ENCODE assay signal across 8 mouse cellular contexts in the genomic region with DNA sequence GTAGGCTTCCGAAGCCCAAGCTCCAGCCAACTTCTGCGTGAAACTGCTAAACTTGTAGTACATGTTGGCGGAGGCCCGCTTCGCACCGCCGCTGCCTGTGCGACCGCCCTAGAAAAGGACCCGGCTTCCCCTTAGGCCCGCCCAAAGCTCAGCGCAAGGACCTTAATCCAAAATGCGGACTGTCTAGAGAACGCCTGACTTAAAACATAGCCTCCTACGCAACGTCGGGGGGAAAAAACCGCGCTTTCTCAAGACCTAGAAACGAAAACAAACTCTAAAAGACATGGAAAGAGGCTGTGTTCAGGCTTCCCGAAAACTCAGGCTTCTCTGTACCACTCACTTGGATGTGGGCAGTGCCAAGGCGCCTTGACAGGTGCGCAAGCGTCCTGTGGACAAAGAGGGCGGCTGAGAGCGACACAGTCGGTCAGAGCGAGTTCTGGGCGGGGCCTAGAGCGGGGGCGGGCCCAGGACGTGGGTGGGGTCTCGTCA. TPM values are rescaled to one million over a fixed set of nuclear protein-coding genes. Genes with fewer than 3 reads are reported as not detected.
DNase-seq lines count a peak whose midpoint lies in the region; ATAC-seq lines count a peak whose summit lies in the region.

No protein-coding gene starts in this region.

- DNase-seq in adipocyte (ENCODE audit: low spot score): peak; percentile 96
- peak; percentile 94 for DNase-seq in embryo, embryonic 10 days (ENCODE audit: low spot score)
- peak; percentile 88 for DNase-seq in gastrocnemius, postnatal 10 days
- peak; percentile 96 for DNase-seq in induced T-regulatory cell, adult 2 months (ENCODE audit: low read depth)
- DNase-seq in left cerebral cortex, adult 9 months (ENCODE audit: low spot score in 2 of 2): peak; percentile 78 to 91
- DNase-seq in right cerebral cortex, postnatal 14 days: peak; percentile 86
- DNase-seq in urinary bladder, postnatal 36 days (ENCODE audit: low spot score in 2 of 2): peak; percentile 84 to 91

- peak; percentile 92 for ATAC-seq in megakaryocyte progenitor cell, adult 5-6 weeks (replicated peaks; ENCODE audit: poor library complexity)

RNA-seq across cellular contexts. Expression of a gene that starts 2.9 kb away (rescaled TPM):
- 100 to 1,000 TPM; 140 TPM for total RNA-seq in gastrocnemius, postnatal 10 days (2021)
- total RNA-seq in megakaryocyte progenitor cell, adult 5-6 weeks (2015): 219 and 228 TPM in 2 replicates
- total RNA-seq in megakaryocyte progenitor cell, adult 5-6 weeks (2017): 193 and 195 TPM in 2 replicates

Comparison
In these comparisons a context has a peak if more than half of its experiments do, and no peak if none do; other contexts are left out.
1. Peak in every context shown above with its lines: DNase-seq and ATAC-seq.